Mouse (Mus musculus) G1E (cell line): ENCODE measurements at regions not wholly inside any gene's neighbourhood (a gene's known extent, or its start where the extent isn't known, plus 50 kb on each side); places are given as distances from the start of the nearest gene placed in this dataset.

Experiments
- CTCF ChIP-seq: IDR thresholded peaks from 2 replicates; pipeline ENCODE4 v1.5.1; 2012; ENCODE audit warnings: low read depth, low read length, inconsistent platforms, mixed read lengths
- GATA1 ChIP-seq: IDR thresholded peaks from 2 replicates; pipeline ENCODE4 v1.6.1; 2012; ENCODE audit warnings: borderline replicate concordance, low read length, inconsistent platforms, mixed read lengths
- POLR2AphosphoS5 ChIP-seq: IDR thresholded peaks from 2 replicates; pipeline ENCODE4 v1.6.1; 2012; ENCODE audit warnings: low read depth, low read length, inconsistent platforms; ENCODE audit not compliant: insufficient replicate concordance
- TAL1 ChIP-seq: conservative IDR thresholded peaks from 2 replicates; pipeline ENCODE4 v1.6.1; 2012; ENCODE audit warnings: low read depth, low read length, inconsistent platforms, mixed read lengths

DNA sequence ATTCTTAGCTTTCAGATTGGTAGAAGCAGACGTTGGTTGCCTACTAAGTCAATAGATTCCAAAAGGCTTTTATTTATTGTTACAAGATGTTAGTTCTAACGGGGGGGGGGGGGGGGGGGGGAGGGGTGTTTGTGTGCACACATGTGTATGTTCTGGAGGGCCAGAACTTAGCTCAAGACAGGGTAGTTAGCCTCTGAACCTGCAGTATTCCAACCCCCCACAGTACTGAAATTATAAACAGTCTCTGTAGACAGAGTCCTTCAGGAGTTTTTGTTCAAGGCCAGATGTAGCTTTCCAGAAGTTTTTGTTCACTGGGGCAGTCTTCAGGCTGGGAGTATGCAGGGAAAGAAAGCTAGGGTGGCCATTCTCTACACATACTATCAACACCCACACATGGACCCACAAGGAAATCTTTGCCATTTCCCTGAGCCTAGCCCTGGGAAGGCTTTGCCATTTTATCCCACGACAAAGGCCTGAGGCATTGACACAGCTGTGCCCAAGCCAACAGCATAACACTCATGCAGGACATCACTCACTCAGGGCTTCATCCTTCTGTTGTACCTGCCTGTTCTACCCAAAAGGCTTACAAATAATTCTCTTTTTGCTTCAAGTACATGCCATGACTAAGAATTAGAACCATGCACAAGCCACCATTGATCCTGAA, 123.6 kb upstream of the Peli1 start:
- TF ChIP-seq CTCF (no peak), POLR2AphosphoS5 (no peak), TAL1 (no peak), GATA1 (no peak)
